Mouse (Mus musculus): Measurements from ENCODE around the gene Eipr1.
A peak's percentile ranks its signal among the peaks of the same experiment; 100 is the strongest.

Gene Eipr1

DNA sequence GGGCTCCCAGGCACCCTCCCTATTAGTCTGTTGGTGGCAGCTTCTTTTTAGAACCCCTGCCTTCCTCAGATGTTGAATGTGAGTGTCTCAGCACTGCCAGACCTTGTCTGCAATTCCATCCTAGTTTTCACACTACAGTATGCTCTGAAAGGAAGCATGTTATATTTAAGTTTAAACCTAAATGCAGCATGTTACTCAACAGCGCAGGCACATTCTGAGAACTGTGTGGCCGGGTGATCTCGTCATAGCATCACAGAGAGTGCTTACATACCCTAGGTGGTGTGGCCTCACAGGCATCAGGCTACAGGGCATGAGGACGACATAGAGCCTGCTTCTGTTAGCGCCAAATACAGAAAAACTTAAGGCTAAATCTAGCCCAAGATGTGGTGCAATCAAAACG, 24.0 kb downstream of the Eipr1 start:
- no peak for DNase-seq (ENCODE audit: low spot score)

- DNase-seq (ENCODE audit: low spot score): no peak
Measured at GRCm38 (mm10) chr12:28780180-28780579, 28.6 kb downstream of the Eipr1 start.

- no peak for DNase-seq (ENCODE audit: low spot score)
Measured at GRCm38 (mm10) chr12:28782637-28783036, 31.0 kb downstream of the Eipr1 start.

DNA sequence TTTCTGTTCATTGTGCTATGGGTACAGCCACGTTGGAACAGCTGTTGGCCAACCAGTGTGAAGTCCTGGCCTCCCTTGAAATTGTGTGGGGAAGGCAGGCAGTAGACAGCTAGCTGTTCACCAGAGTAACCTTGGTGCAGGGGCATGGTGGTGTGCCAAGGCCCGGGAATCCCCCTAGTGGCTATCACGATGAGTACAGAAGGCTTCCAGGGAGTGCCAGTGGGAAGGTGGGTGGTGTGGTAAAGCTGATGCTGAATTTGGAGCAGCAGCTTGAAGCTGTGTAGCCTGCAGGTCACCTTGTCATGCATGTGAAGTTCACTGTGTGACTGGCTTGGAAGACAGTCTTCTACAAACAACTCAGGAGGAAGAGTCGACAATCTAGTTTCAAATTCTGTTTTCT, 32.8 kb downstream of the Eipr1 start:
- DNase-seq (ENCODE audit: low spot score): no peak

DNA sequence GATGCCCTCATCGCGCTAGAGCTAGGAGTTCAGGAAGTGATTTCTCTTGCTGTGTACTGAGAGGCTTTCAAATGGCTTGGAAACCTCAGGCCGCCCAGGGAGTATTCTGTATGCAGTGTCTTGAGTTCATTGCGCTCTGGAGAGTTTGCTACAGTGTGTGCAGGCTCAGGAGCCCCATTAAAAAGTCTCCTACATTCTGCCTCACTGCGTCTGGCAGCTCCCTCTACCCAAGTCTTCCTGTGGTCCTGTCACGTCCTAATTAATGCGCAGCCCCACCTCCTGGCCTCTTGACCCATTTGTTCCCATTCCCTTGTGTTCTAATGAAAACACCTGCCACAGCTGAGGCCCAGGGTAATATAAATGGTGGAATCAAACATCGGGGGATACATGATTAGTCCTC, 33.3 kb downstream of the Eipr1 start:
- no peak for DNase-seq (ENCODE audit: low spot score)

DNA sequence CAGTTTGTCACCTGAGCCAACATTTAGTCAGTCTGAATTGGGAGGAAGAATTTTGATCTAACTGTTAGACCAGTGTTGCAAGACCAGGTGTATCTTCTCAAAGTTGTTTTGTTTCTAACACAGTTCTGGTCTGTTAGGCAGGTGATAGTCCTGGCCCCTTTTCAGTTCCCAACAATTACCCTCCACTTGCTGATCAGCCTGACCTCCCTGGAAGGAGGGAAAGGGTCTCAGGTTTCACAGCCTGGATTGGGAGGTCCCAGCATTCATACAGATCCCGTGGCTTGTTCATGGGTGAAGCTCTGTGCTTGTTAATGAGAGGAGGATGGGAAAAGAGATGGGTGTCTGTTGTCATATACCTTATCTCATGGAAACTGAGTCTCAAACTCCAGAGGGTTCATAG, 33.7 kb downstream of the Eipr1 start:
- DNase-seq (ENCODE audit: low spot score): no peak

- DNase-seq (ENCODE audit: low spot score): no peak
Measured at GRCm38 (mm10) chr12:28786310-28786709, 34.7 kb downstream of the Eipr1 start.

- DNase-seq (ENCODE audit: low spot score): no peak
Measured at GRCm38 (mm10) chr12:28792613-28793012, 41.0 kb downstream of the Eipr1 start.

DNA sequence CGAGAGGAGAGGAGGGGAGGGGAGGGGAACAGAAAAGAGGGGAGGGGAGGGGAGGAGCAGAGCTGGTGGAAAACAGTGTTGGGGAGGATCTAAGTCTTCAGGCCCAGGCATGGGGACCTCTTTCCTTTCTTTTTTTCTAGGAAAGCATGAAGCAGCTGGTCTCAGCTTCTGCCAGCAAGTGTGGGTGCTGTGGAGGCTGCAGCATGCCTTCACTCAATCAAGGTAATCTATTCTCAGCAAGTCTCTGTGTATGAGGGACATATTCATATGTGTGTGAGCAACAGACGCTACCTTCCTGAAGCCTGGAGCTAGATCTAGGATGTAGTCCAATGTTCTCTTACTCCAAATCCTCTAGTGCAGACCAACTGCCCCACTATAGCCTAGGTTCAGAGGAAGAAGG, 42.1 kb downstream of the Eipr1 start:
- DNase-seq (ENCODE audit: low spot score): no peak

GRCm38 (mm10) chr12:28795041-28795440, 43.4 kb downstream of the Eipr1 start:
- no peak for DNase-seq (ENCODE audit: low spot score)

DNA sequence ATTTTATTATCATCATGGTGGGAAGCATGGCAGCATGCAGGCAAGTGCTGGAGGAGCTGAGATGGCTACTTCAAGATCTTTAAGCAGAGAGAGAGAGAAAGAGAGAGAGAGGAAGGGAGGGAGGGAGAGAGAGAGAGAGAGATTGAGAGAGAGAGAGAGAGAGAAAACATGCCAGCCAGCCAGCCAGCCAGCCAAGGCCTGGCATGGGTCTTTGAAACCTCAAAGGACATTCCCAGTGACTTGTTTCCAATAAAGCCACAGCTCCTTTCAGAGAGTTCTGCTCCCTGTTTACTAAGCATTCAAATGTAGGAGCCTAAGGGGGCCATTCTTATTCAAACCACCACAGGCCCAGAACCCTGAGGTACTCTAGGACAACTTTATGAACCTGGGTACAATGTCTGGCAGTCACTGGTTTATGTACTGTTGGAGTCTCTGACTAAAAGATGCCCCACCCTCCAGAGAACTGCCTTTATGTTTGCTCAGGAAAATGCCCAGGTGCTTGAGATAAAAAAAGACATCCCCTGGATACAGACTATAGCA, 45.3 kb downstream of the Eipr1 start:
- no peak for DNase-seq (ENCODE audit: low spot score)

GRCm38 (mm10) chr12:28799798-28800411, 48.3 kb downstream of the Eipr1 start:
- DNase-seq (ENCODE audit: low spot score): no peak

DNA sequence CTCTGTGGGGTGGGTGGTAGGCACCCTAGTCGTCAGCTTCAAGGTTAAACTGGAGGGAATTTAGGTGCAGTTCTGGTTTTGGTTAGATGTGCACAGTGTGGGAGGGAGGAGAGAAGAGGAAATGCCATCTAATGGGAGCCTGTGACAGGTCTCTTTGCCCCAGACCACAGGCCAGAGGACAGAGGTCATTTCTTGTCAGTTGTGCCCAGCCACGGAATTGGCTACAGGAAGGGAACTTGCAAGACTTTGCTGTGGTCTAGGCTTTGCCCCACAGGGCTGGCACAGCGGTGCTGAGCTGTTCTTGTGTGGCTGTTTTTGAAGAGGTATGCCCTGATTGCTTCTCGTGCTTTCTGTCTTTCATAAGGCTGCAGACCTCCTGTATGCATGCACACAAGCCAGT, 48.8 kb downstream of the Eipr1 start:
- no peak for DNase-seq (ENCODE audit: low spot score)

DNA sequence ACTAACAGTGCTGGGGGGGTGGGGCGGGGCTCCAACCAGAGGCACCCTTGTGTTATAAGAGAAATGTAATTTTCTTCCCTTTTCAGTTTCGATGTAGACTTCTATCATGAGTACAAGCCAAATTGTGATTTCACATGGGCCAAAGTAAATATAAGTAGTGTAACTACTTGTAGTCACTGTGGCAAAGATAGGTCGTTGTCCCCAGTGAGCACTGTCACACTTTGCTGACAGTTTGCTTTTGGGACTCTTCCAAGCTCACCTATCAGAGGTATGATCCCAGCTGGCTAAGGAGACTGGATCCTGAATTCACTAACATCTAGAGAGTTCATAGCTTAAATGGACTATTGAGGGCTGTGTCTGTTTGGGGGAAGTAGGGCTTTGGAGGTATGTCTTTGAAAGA, 49.3 kb downstream of the Eipr1 start:
- DNase-seq (ENCODE audit: low spot score): no peak

DNA sequence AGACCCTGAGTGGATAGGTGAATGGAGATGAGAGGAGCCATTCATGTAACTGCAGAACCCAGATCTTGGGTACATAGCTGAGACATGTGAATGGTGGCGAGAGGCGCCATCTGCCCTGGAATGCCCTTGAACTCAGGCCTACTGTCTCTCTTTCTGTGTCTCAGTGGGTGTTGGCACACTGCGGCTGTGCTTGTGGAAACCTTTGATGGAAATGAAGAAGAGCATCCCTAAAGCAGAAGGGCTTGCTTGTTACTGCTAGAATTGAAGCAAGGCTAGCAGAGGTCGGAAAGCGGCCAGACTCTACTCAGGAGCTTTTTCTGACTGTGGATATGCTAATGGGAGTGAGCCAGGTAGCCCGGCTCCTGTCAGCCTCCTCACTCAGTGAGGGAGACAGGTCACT, 50.1 kb downstream of the Eipr1 start:
- no peak for DNase-seq (ENCODE audit: low spot score)

GRCm38 (mm10) chr12:28803043-28803442, 51.4 kb downstream of the Eipr1 start:
- DNase-seq (ENCODE audit: low spot score): no peak

DNA sequence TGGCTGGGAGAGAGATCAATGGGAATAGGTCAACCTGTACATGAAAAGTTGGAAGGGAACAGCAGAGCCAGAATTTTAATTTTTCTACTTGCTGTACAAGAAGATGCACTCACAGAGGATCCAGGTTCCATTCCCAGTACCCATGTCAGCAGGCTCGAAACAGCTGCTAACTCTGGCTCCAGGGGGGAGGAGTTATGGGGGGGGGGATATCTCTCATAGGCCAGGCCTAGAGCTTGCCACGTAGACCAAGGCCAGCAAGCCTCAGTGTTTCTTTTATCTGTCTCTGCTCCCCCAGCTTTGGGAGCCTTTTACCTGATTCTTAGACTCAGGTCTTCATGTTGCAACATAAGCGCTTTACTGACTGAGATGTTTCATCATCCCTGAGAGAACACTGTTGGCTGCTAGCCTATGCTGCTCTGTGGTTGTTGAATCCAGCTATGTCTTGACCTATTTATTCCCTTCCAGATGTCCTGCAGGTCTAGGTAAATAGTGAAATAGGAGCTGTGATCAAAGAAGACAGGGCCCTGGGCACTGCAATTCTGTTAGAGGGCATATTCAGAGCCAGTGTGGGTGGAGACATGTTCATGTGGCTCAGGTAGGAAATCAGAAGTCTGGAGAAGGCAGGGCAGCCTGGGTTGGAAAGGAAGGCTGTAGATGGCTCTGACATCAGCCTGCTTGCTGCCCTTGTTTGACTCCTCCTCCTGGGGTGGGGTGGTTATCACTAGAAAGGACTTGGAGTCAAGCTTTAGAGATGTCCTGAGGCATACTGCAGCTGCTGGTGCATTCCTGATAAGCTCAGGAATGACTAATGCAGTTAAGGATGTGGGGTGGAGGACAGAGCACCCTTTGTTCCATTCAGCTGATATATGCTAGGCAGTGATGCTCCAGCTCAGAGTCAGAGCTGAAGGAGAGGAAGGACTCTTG, 53.2 kb downstream of the Eipr1 start:
- DNase-seq (ENCODE audit: low spot score): peak; percentile 24

DNA sequence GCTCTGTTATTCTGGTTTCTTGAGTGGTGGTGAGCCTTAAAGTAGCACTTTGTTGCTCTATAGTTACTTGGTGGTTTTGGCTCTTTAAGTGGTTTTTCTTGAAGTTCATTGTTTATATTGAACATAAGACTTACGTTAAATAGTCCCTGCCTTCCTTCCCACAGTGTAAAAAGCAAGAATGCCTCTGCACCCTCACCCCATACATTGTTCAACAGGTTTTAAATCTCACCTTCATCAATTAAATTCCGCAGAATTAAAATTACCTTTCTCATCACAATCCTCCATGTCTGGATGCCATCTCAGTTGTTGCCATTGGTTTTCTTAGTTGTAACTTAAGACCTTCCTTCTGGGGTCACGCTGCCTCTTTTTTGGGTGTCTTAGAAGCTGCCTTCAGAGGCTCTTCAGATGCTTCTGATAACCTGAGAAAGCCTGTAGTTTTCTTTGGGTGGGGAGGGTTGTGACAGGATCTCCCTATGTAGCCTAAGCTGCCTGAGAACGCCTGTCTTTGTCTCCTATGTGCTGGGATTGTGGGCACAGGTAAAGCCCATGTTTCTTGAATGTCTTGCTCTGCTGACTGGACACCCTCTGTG, 57.3 kb downstream of the Eipr1 start:
- DNase-seq (ENCODE audit: low spot score): no peak

DNA sequence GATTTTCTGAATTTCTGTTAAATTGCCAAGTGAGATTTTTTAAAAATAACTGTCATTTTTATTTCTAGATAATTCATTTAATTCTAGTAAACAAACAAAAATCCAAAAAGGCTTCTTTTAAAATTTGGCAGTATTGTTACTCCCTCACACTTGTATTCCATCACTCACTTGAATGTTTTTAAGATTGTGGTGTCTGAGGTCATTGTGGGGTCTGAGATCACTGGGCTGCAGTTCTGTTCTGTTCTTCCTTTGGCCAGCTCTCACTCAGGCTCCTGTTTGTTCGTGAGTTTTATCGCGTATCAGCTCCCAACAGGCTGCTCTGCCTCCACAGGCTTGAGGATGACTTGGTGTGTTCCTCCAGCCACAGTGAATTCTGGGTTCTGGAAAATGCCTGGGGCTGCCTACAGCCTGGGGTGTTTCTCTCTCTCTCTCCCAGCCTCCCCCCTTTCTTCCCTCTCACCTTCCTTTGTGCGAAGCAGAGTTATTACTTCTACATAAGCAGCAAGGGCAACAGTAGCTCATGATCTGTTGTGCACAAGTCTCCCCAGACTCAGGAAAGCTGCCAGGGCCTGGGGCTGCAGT, 58.2 kb downstream of the Eipr1 start:
- peak; percentile 12 for DNase-seq (ENCODE audit: low spot score)

- no peak for DNase-seq (ENCODE audit: low spot score)
Measured at GRCm38 (mm10) chr12:28816681-28817426, 65.3 kb downstream of the Eipr1 start.

DNA sequence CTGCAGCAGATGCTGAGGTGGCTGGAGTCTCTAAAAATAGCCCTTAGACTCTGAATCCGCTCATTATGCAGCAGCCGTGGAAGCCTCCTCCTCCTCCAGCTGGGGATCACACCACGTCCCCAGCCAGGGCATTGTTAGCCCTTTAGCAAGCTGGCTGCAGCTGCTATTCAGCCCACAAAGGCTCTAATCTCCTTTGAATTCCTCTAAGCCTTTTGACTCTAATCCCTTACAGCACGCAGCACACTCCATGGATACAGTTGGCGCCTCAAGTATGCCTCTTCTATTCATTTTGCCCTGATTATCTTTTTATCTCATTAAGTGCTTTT, 65.8 kb downstream of the Eipr1 start:
- DNase-seq (ENCODE audit: low spot score): no peak

DNA sequence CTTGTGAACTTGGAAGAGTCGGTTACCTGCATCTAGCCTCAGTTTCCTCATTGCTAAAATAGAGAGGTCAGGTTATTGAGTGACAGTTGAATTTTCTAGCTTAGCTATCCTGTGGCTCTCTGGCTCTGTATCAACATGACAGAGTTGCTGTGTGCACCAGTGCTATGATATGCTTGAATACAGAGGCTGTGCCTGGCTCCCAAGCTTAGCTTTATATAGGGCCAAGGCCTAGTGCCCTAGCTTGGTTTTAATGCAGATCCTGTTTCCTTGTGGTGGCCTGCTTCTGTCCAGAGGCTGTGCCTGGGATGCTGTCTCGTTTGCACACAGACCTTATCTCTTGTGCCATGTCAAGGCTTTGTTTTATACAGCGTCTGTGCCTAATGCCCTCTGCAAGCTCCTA, 66.3 kb downstream of the Eipr1 start:
- DNase-seq (ENCODE audit: low spot score): no peak

Measured in yolk sac, embryonic 10.5 days (tissue).